Mouse (Mus musculus) liver, embryonic 14.5 days (tissue): ENCODE results near the gene Cenpo.

Experiments used
- CTCF ChIP-seq: IDR thresholded peaks from 2 replicates; pipeline ENCODE4 v1.5.1; 2016; ENCODE audit warnings: antibody characterized with exemption, low read depth, control low read depth
- EP300 ChIP-seq: IDR thresholded peaks from 2 replicates; pipeline ENCODE4 v1.6.1; 2016; ENCODE audit warnings: antibody characterized with exemption, low read depth

DNA sequence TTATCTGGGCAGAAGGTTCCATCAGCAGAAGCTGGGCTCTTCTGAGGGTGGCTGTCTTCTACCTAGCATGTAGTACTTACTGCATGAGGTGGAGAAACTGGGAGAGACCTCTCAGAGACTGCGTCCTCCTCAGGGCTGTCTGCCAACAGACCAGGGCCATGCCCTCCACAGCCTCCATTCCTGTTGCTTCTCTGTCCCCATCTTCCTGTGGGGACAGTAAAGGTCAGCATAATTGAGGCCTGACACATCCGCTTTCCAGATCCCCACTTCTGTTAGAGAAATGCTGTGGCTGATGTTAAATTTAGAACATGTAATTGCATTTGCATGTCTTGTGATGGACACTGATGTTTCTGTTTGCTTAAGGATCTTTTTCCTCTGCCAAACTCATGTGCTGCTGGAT is 83.2 kb downstream of the Cenpo start:
- no peak for TF ChIP-seq CTCF
- no peak for TF ChIP-seq EP300
